Mouse (Mus musculus): ENCODE data around the gene Etfbkmt. TPM values are rescaled to one million over a fixed set of nuclear protein-coding genes. Genes with fewer than 3 reads are reported as not detected.
"Not testable (repeated sequence)": the region's sequence is repeated elsewhere in the genome, so short reads cannot be mapped to it uniquely, and the experiment has no call there.

The Etfbkmt gene
- polyA plus RNA-seq (2012; rRNA removed), result 16.8 and 16.9 TPM in 2 replicates

DNA sequence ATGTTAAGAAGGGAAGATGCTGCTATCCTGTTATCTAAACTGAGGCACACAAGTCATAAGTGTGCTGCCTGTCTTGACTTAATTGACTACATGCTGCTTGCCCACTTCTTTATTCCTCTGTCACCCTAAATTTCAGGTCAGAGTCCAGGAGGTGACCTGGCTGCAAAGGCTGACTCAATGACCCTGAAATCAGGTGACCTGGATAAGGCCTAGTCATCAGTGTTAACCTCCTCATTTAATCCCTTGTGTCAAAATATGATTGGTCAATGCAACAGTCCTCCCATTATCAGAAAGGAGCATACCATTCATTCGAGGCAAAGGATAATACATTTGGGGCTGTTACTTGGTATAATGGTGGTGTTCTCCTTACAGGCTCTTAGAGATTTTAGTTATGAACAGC lies at the start of gene Etfbkmt:
TSS of gene Etfbkmt (plus strand) at position 379 of the 400 bp plus-strand sequence.
- DNase-seq (ENCODE audit: low read depth), result no peak

- no peak for DNase-seq (ENCODE audit: low read depth)
Measured at GRCm38 (mm10) chr6:149092406-149092805, 47.2 kb upstream of the Etfbkmt start.

GRCm38 (mm10) chr6:149093465-149093864 lies 46.2 kb upstream of the Etfbkmt start:
- no peak for DNase-seq (ENCODE audit: low read depth)

DNA sequence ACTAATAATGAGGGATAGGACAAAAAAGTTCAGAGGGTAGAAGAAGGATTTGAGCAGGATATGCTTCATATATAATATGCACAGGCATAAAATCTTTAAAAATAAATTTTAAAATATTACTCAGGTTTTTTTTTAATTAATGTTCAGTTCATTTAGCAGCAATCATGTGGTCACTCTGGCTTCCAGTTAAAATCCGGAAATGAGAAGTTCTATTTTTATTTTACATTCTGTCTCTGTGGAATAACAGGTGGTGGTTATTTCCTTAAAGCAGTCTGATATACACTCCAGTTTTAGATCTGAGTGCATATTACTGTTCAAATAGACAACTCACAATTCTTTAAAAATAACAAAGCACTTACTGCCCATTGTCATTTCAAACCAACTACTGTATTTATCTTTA lies 45.1 kb upstream of the Etfbkmt start:
- no peak for DNase-seq (ENCODE audit: low read depth)

- no peak for DNase-seq (ENCODE audit: low read depth)
Measured at GRCm38 (mm10) chr6:149095389-149095788, 44.3 kb upstream of the Etfbkmt start.

DNA sequence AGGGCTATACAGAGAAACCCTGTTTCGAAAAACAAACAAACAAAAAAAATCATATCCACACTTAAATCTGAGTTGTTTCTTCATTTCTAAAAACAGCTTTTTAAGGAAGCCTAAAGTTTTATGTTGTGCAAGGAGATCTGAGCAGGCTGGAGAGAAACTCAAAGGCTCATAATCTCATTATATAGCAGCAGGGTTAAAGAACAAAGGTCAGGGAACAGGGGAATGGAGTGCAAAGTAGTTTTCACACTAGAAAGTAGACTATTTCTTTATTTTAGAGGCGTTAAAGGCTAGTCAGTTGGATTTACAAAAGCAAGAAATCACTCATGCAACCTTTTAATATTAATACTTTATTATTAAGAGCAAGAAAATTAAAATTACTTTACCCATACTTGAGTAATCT lies 43.4 kb upstream of the Etfbkmt start:
- no peak for DNase-seq (ENCODE audit: low read depth)

- no peak for DNase-seq (ENCODE audit: low read depth)
Measured at GRCm38 (mm10) chr6:149097276-149097675, 42.4 kb upstream of the Etfbkmt start.

- DNase-seq (ENCODE audit: low read depth), result no peak
Measured at GRCm38 (mm10) chr6:149098993-149099392, 40.7 kb upstream of the Etfbkmt start.

DNA sequence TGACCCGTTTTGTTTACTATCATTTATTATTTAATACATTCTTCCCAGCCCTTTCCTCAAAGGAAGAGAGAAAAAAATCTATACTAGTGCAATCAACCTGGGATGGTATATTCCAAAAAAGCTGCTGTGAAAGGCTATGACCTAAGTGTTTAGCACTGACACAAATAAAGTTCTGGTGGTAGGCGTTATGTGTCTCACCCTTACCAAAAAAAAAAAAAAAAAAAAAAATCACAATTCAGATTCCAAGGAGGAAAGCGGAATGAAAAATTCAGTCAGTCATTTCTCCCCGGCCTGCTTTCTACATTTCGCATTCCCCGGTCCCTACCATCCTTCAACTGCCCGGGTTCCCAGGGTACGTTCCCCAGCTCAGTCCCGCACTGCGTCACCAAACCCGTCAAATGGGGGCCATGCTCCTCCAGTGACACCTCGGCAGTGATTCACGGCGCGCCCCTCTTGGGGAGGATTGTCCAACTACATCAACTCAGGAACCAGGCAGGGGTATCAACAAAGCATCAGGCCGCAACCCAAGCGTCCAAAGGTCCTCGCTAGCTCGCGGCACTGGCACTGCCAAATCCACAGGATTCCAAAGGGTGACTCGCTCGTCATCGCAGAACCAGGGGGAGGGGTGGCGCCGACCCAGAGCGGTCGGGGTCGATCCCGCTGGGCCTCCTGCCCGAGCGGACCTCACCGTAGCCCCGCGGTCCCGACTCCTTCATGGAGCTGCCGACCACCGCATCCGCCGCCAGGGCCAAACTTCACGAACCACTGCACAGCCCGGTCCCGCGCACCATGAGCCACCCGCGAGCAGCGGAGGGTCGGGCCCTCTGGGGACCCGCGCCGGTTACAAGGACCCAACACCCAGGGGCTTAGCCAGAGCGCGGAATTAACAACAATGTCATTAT lies 39.2 kb upstream of the Etfbkmt start:
- no peak for DNase-seq (ENCODE audit: low read depth)

- no peak for DNase-seq (ENCODE audit: low read depth)
Measured at GRCm38 (mm10) chr6:149101076-149101942, 38.3 kb upstream of the Etfbkmt start, which contains the start of gene Dennd5b. Dennd5b (minus strand) TSS chr6:149101680.

- DNase-seq (ENCODE audit: low read depth), result no peak
Measured at GRCm38 (mm10) chr6:149101943-149102243, 37.8 kb upstream of the Etfbkmt start.

GRCm38 (mm10) chr6:149103451-149103850 lies 36.2 kb upstream of the Etfbkmt start:
- DNase-seq (ENCODE audit: low read depth), result no peak

DNA sequence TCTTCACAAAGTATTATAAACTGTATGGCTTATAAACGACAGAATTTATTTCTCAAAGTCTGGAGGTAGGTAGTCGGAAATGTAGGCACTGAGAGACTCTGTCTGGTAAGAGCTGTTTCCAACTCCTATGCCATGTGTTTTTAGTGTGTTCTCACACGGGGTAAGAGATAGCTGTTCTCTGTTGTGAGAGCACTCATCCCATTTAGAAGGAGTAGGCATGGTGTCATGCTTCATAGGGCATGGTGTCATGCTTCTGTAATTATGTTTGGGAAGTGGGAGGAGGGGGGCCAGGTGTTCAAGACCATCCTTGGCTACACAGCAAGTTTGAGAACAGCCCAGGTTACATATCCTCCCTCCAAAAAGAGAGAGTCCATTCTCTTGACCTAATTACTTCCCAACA lies 32.0 kb upstream of the Etfbkmt start:
- DNase-seq (ENCODE audit: low read depth), result no peak

- DNase-seq (ENCODE audit: low read depth), result no peak
Measured at GRCm38 (mm10) chr6:149108909-149109308, 30.7 kb upstream of the Etfbkmt start.

- DNase-seq (ENCODE audit: low read depth), result no peak
Measured at GRCm38 (mm10) chr6:149116992-149117391, 22.7 kb upstream of the Etfbkmt start.

DNA sequence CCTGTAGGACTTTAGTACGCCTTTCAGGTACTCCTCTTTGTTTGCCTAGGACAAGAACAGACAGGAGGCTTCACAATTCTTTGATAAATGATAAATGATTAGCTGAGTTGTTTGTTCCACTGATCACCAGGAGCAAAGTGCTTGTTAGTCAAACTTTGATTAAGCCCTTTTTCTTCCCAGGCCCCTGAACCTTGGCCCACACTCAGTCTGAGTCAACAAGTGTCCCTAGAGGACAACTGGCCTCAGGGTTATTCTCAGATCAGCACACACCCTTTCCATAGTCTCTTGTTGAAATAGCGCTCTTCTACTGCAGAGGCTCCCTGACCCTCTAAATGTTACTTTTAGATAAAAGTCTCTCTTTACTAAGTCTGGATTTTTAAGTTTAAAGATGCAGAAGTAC lies 20.7 kb upstream of the Etfbkmt start:
- DNase-seq (ENCODE audit: low read depth), result no peak

GRCm38 (mm10) chr6:149119853-149120252 lies 19.8 kb upstream of the Etfbkmt start:
- no peak for DNase-seq (ENCODE audit: low read depth)

GRCm38 (mm10) chr6:149123042-149123441 lies 16.6 kb upstream of the Etfbkmt start:
- no peak for DNase-seq (ENCODE audit: low read depth)

GRCm38 (mm10) chr6:149126675-149127074 lies 13.0 kb upstream of the Etfbkmt start:
- DNase-seq (ENCODE audit: low read depth), result no peak

DNA sequence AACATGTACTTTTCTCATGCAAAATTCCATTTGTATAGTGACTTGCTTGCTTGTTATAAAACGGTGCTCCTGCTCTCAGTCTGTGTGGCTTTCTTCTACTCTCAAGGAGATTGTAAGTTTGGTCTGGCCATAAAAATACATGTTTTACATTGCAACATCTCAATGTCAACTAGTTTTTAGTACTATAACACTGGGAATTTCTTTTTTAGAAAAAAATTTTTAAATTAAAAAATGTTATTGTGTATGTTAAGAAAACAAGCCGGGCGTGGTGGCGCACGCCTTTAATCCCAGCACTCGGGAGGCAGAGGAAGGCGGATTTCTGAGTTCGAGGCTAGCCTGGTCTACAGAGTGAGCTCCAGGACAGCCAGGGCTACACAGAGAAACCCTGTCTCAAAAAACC lies 9.8 kb upstream of the Etfbkmt start, which contains the start of gene Gm10203:
TSS of gene Gm10203 (plus strand) at position 301 of the 400 bp plus-strand sequence.
- DNase-seq (ENCODE audit: low read depth), result not testable (repeated sequence)

DNA sequence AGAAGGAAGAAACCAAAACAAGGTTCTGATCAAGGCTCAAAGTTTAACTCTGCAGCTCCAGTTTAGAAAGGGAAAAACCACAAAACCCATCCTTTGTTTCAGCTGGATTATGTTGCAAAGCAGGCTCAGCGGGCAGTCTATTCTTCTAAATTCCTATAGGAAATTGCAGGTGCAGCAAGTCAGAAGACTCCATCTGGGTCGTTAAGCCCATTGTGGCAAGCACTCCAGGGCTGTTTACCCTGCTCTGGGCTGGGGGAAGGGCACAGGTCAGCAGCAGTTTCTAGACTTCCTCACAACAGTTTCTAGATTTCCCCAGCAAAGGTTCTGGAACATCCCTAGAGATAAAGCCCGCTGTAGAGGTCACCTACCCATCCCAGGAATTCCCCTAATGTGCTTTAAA lies 8.5 kb upstream of the Etfbkmt start:
- DNase-seq (ENCODE audit: low read depth), result no peak

GRCm38 (mm10) chr6:149132311-149133077 lies 7.2 kb upstream of the Etfbkmt start:
- no peak for DNase-seq (ENCODE audit: low read depth)

All from gonadal fat pad, adult 2 months (tissue).